Mouse (Mus musculus) cerebellum, postnatal 25 days (tissue): ENCODE measurements around the gene Olfr1513.
"Not testable (repeated sequence)": the region's sequence is repeated elsewhere in the genome, so short reads cannot be mapped to it uniquely, and the experiment has no call there.

ENCODE experiments used
- DNase-seq, 2 experiments: peaks; one replicate each; pipeline ENCODE4 v3.0.0; 2021; ENCODE audit warnings: mixed read lengths in 2 of 2

Gene Olfr1513

GRCm38 (mm10) chr14:52310343-52310742 lies 45.9 kb downstream of the Olfr1513 start:
- DNase-seq, result peak in 1 of 2 experiments; percentile 40

DNA sequence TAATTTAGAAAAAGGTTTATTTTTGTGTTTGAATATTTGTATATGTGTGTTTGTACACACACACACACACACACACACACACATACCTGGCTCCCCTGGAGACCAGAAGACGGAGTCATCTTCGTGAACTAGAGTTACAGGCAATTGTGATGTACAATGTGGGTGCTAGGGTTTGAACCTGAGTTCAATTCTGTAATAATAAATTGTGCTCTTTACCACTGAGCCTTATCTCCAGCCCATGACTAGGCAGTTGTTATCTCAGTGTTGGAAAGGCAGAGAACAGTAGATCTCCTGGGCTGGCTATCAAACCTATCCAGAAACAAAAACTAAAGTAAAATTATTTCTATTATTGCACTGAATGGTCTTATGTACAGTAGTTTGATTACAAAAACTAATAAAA lies 50.1 kb downstream of the Olfr1513 start:
- DNase-seq, result no peak

DNA sequence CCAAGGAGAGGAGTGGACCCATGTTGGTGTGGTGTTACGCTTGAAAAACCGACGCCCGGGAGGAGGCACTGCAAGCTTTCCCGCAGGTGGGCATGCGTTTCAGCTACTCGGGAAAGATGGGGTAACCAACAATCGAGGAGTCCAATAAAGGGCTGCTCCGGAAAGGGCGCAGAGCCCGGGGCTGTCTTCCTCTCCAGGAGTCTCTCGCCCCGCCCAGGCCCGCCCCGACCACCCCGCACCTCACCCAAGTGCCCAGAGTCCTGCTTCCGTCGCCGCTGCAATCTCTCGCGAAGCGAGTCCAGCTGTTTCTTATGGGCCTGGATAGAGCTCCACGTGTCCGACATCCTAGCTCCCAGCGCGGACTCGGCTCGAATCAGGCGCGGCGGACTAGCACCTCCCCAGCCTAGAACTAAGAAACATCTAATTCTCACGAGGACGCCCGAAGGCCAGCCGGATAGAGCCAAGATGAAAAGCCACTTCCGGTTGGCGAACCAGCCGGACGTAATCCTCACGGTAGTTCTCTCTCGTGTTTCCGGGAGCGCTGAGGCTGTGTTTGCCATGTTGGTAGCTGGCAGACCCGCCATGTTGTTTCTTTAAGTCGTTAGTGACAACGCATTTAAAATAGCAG lies 51.5 kb downstream of the Olfr1513 start, which contains the start of gene Mettl3:
Mettl3 (minus strand) TSS at position 485 of the 628 bp plus-strand sequence.
- peak; percentile 92 to 93 for DNase-seq

DNA sequence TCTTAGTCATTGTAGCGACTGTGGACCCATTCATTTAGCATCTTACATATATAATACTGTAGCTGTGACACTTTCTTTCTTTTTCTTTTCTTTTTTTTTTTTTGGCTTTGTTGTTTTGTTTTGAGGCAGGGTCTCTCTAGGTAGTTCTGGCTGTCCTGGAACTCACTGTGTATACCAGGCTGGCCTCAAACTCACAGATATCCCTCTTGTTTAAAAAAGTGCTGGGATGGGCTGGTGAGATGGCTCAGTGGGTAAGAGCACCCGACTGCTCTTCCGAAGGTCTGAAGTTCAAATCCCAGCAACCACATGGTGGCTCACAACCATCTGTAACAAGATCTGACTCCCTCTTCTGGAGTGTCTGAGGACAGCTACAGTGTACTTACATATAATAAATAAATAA lies 52.7 kb downstream of the Olfr1513 start:
- DNase-seq, result not testable (repeated sequence)
